Mouse (Mus musculus): ENCODE measurements around the gene Ttn.

- TF ChIP-seq GATA1 (IDR thresholded peaks at IDR 0.05; ENCODE audit: low read length) (no peak), TAL1 (IDR thresholded peaks at IDR 0.05; ENCODE audit: low read length) (no peak)
Measured at GRCm38 (mm10) chr2:76769831-76770230, 212.5 kb downstream of the Ttn start.
